8 mouse cellular contexts compared by ENCODE assay signal in the genomic region with DNA sequence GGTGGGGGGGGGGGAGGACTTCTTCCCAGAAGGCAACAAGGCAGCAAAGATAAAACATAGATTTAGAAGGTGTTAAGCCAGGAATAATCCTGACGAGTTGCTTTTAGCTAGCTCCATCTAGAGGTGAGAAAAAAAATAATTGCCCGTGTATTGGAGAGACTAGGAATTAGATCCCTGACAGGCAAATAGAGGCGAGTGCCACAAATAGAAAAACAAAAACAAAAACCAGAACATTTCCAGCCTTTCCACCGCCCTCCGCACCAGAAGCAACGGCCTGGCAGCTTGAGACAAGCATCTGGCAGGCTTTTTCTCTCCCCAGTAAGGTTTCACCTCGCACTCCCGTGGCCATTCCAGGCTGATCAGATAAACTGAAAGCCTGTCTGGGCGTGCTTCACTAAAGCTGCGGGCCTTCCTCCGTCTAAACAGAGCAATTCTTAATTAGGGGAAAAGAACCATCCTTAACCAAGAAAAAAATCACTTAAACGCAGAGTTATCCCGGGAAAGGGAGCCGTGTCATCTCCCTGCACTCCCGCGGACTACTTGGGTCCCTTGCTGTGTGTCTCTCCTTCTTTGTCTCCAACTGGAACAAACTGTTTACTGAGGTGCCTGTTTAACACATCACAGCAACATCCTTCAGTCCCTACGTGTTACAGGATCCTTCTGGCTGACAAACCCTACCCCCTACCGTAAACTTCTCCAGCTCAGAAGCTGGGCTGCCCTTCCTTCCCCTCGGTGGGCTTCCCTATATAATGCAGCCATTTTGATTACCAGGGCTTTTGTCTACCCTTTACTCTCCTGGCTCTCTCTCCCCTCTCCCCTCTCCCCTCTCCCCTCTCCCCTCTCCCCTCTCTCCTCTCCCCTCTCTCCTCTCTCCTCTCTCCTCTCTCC. TPM values are rescaled to one million over a fixed set of nuclear protein-coding genes. Genes with fewer than 3 reads are reported as not detected.
DNase-seq lines count a peak whose midpoint lies in the region; ATAC-seq and TF ChIP-seq lines count a peak whose summit lies in the region.

No protein-coding gene starts in this region.

- peak overlapping the region; percentile 79 for H3ac ChIP-seq in C2C12 (ENCODE audit: control insufficient read depth, insufficient read length, low read depth)

- H3K36me3 ChIP-seq in C2C12 (ENCODE audit: control insufficient read depth, insufficient read depth) (no peaks in the 10 kb centered on the region), G1E (replicated peaks) (no peaks in the 10 kb centered on the region)
- no peaks in the 10 kb centered on the region for H3K36me3 ChIP-seq in heart, embryonic 15.5 days
- H3K36me3 ChIP-seq in lung, embryonic 15.5 days: no peaks in the 10 kb centered on the region

- H3K79me2 ChIP-seq in C2C12 (ENCODE audit: control insufficient read depth, insufficient read depth): no peaks in the 10 kb centered on the region

- no peaks in the 10 kb centered on the region for H3K79me3 ChIP-seq in C2C12 (ENCODE audit: low read depth)

- H3K4me3 ChIP-seq in C2C12 (ENCODE audit: insufficient read depth, poor library complexity, severe bottlenecking): peak overlapping the region; percentile 12
- H3K4me3 ChIP-seq in G1E (ENCODE audit: low read depth, low read length): peak overlapping the region; percentile 41; the same call in 1 of the 2 replicates
- peak overlapping the region; percentile 56 for H3K4me3 ChIP-seq in heart, embryonic 15.5 days
- H3K4me3 ChIP-seq in lung, embryonic 15.5 days: peak overlapping the region; percentile 39

- peak; percentile 28; the same call in 1 of the 2 replicates for ATAC-seq in G1E (ENCODE audit: extremely low read depth, insufficient number of reproducible peaks, low FRiP score, poor library complexity, severe bottlenecking)
- ATAC-seq in heart, embryonic 15.5 days (replicated peaks; ENCODE audit: insufficient number of reproducible peaks, insufficient read depth, low FRiP score, low read depth): 0 out of 2 replicates have a peak, but pooled peaks have one; percentile 53
- no peak for ATAC-seq in lung, embryonic 15.5 days (ENCODE audit: borderline replicate concordance, extremely low read depth, low FRiP score, low TSS enrichment)

- peaks cover 8% of the 10 kb centered on the region for H3K4me1 ChIP-seq in G1E (ENCODE audit: insufficient read depth, low read depth, low read length)
- 0 out of 2 replicates have a peak, but pooled peaks cover 7% of the 10 kb centered on the region for H3K4me1 ChIP-seq in heart, embryonic 15.5 days (replicated peaks)
- H3K4me1 ChIP-seq in lung, embryonic 15.5 days: 0 out of 2 replicates have a peak, but pooled peaks cover 3% of the 10 kb centered on the region

- 1% methylated on average over 19 of the region's 19 CpGs for WGBS in heart, embryonic 15.5 days
- 2% methylated on average over 19 of the region's 19 CpGs for WGBS in lung, embryonic 15.5 days

- peak overlapping the region; percentile 42 for H3K27ac ChIP-seq in heart, embryonic 15.5 days
- no peak overlapping the region for H3K27ac ChIP-seq in lung, embryonic 15.5 days

- H3K27me3 ChIP-seq in C2C12 (ENCODE audit: control insufficient read depth, insufficient read depth, insufficient read length): no peaks in the 10 kb centered on the region
- H3K27me3 ChIP-seq in G1E (ENCODE audit: insufficient read depth, low read length): peaks cover 6% of the 10 kb centered on the region
- H3K27me3 ChIP-seq in heart, embryonic 15.5 days: no peaks in the 10 kb centered on the region
- H3K27me3 ChIP-seq in lung, embryonic 15.5 days: no peaks in the 10 kb centered on the region

- TF ChIP-seq CTCF in C2C12 (IDR thresholded peaks at IDR 0.05; ENCODE audit: control insufficient read depth, insufficient read depth, insufficient read length): no peak
- no peak for TF ChIP-seq CTCF in G1E (IDR thresholded peaks at IDR 0.05; ENCODE audit: low read depth, low read length)

- H3K9ac ChIP-seq in heart, embryonic 15.5 days: peak overlapping the region; percentile 57
- peak overlapping the region; percentile 39 for H3K9ac ChIP-seq in lung, embryonic 15.5 days

- DNase-seq in G1E (ENCODE audit: low spot score): peak; percentile 16
- DNase-seq in embryo, embryonic 11.5 days (ENCODE audit: low read depth, low spot score): peak; percentile 37
- DNase-seq in layer of hippocampus, adult 9-10 months (ENCODE audit: low spot score): peak; percentile 32
- peak; percentile 84 for DNase-seq in retina, postnatal 1 day
- no peak for DNase-seq in gastrocnemius, postnatal 14 days

- intact Hi-C loops in gastrocnemius, postnatal 14 days (cut with DNase I; ENCODE audit: low total_unique reads): no loop called here

- H3K9me3 ChIP-seq in G1E (replicated peaks): no peaks in the 10 kb centered on the region
- no peaks in the 10 kb centered on the region for H3K9me3 ChIP-seq in heart, embryonic 15.5 days (replicated peaks)
- no peaks in the 10 kb centered on the region for H3K9me3 ChIP-seq in lung, embryonic 15.5 days

- H3K4me2 ChIP-seq in heart, embryonic 15.5 days: peak overlapping the region; percentile 90
- H3K4me2 ChIP-seq in lung, embryonic 15.5 days: peak overlapping the region; percentile 86

TF ChIP-seq in C2C12, 6 proteins besides CTCF, POLR2A, EP300 and RAD21:
- TF ChIP-seq USF1 (IDR thresholded peaks at IDR 0.05; ENCODE audit: low read depth) (no peak), MAX (IDR thresholded peaks at IDR 0.05) (no peak), CEBPB (IDR thresholded peaks at IDR 0.05; ENCODE audit: low read depth) (no peak), MYOD1 (IDR thresholded peaks at IDR 0.05; ENCODE audit: control insufficient read depth, insufficient read length, low read depth) (no peak), FOSL1 (IDR thresholded peaks at IDR 0.05; ENCODE audit: insufficient read depth, low read length, poor library complexity, severe bottlenecking) (no peak), MYOG (IDR thresholded peaks at IDR 0.05; ENCODE audit: control insufficient read depth, extremely low read depth, insufficient read length) (no peak)

RNA-seq across cellular contexts. Expression of a gene that starts 25.7 kb away (rescaled TPM):
- not detected for polyA plus RNA-seq in C2C12 (2012; fragmentation: generic; extraction: Trizol)
- total RNA-seq in G1E (2014; fragmentation: Nextera tagmentation): not detected in 2 replicates
- total RNA-seq in G1E (2017): not detected in 2 replicates
- not detected in 2 replicates for polyA plus RNA-seq in G1E (2012)
- not detected in 2 replicates for polyA plus RNA-seq in heart, embryonic 15.5 days (2015; fragmentation: Nextera tagmentation; extraction: Ambion mirVana)
- polyA plus RNA-seq in lung, embryonic 15.5 days (2015; fragmentation: Nextera tagmentation; extraction: Ambion mirVana): not detected in 2 replicates
- total RNA-seq in gastrocnemius, postnatal 14 days (2021): not detected

RNA-seq across cellular contexts. Expression of a gene that starts 58.6 kb away (rescaled TPM):
- polyA plus RNA-seq in C2C12 (2012; fragmentation: generic; extraction: Trizol): 0.09 TPM
- total RNA-seq in G1E (2014; fragmentation: Nextera tagmentation): not detected in 2 replicates
- 0.29 and 0.49 TPM in 2 replicates for total RNA-seq in G1E (2017)
- not detected in 2 replicates for polyA plus RNA-seq in G1E (2012)
- polyA plus RNA-seq in heart, embryonic 15.5 days (2015; fragmentation: Nextera tagmentation; extraction: Ambion mirVana): 3.2 and 3.4 TPM in 2 replicates
- 1.3 and 1.4 TPM in 2 replicates for polyA plus RNA-seq in lung, embryonic 15.5 days (2015; fragmentation: Nextera tagmentation; extraction: Ambion mirVana)
- not detected for total RNA-seq in gastrocnemius, postnatal 14 days (2021)
